Mouse (Mus musculus): Measurements from ENCODE around the gene Lsamp.

DNA sequence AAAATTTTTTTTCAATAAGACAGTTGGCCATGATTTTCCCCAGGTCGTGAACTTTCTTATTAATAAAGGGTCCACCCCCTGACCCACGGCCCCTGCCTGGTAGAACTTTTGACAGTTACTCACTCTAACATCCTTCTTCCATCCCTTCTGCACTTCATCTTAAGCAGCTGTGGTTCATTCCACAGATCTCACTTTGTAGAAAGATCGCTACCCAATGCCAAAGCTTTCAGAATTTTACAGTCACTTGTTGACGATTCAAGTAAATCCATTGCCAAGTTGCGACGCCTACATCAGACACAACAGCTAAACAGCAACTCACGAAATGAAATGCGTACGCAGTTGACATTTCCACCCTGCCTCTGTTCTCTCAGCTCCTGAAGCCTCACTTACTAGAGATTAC lies 2184.1 kb downstream of the Lsamp start:
- TF ChIP-seq CTCF (IDR thresholded peaks at IDR 0.05; ENCODE audit: extremely low read depth, insufficient read depth, insufficient read length, insufficient replicate concordance) (no peak), POLR2A (IDR thresholded peaks at IDR 0.05; ENCODE audit: low read depth, low read length) (no peak)
